8 mouse cellular contexts compared by ENCODE assay signal in genomic region chr7:116531311-116531710, GRCm38 (mm10). TPM values are rescaled to one million over a fixed set of nuclear protein-coding genes. Genes with fewer than 3 reads are reported as not detected.
A peak's percentile ranks its signal among the peaks of the same experiment; 100 is the strongest.
DNase-seq lines count a peak whose midpoint lies in the region; ATAC-seq and TF ChIP-seq lines count a peak whose summit lies in the region.

No protein-coding gene starts in this region.

- no peak overlapping the region for H3K9ac ChIP-seq in forebrain, embryonic 16.5 days (replicated peaks; ENCODE audit: low read depth, low read length)

- WGBS in forebrain, embryonic 16.5 days: 78% methylated on average over 4 of the region's 4 CpGs
- WGBS in kidney, adult 2 months: 77% methylated on average over 4 of the region's 4 CpGs
- WGBS in lung, adult 2 months: 76% methylated on average over 4 of the region's 4 CpGs

- H3K27ac ChIP-seq in forebrain, embryonic 16.5 days (ENCODE audit: low read length): no peak overlapping the region
- no peak overlapping the region for H3K27ac ChIP-seq in kidney, adult 2 months (ENCODE audit: insufficient read depth, low read depth, low read length)

- H3K4me1 ChIP-seq in forebrain, embryonic 16.5 days (replicated peaks; ENCODE audit: control insufficient read depth, insufficient read depth, low read length): no peaks in the 10 kb centered on the region
- H3K4me1 ChIP-seq in kidney, adult 2 months (ENCODE audit: control insufficient read depth, insufficient read depth, low read length): no peaks in the 10 kb centered on the region
- H3K4me1 ChIP-seq in lung, adult 2 months (ENCODE audit: control insufficient read depth, insufficient read depth, low read length): no peaks in the 10 kb centered on the region

- no peak for TF ChIP-seq POLR2A in kidney, adult 2 months (IDR thresholded peaks at IDR 0.05; ENCODE audit: low read depth, low read length)
- TF ChIP-seq POLR2A in lung, adult 2 months (IDR thresholded peaks at IDR 0.05; ENCODE audit: borderline replicate concordance, extremely low read depth, low read depth, low read length): no peak

- peak; percentile 24 to 38 for DNase-seq in left cerebral cortex, adult 18-20 months (ENCODE audit: low spot score in 2 of 2)
- no peak for DNase-seq in left cerebral cortex, adult 8-10 months (ENCODE audit: low spot score in 2 of 2)
- DNase-seq in kidney, adult 2 months: peak; percentile 60
- peak; percentile 17 for DNase-seq in lung, adult 2 months
- DNase-seq in retina, adult 2 months (ENCODE audit: low read depth, low spot score): peak; percentile 37
- no peak for DNase-seq in spleen, adult 18-20 months

- peak; percentile 59 for TF ChIP-seq CTCF in kidney, adult 2 months (conservative IDR thresholded peaks at IDR 0.05; ENCODE audit: insufficient read depth, insufficient read length, low read depth, low read length)
- TF ChIP-seq CTCF in lung, adult 2 months (IDR thresholded peaks at IDR 0.05; ENCODE audit: insufficient read depth, low read length): peak; percentile 40

- H3K9me3 ChIP-seq in forebrain, embryonic 16.5 days (ENCODE audit: control insufficient read depth, low read length): no peaks in the 10 kb centered on the region

- ATAC-seq in cerebellum, adult (ENCODE audit: insufficient number of reproducible peaks, low FRiP score, low TSS enrichment): peak; percentile 88
- ATAC-seq in forebrain, embryonic 16.5 days: peak; percentile 57; the same call in 1 of the 2 replicates

- peaks cover 3% of the 10 kb centered on the region; the same call in 1 of the 2 replicates for H3K36me3 ChIP-seq in forebrain, embryonic 16.5 days (ENCODE audit: control insufficient read depth, insufficient read depth)
- H3K36me3 ChIP-seq in kidney, adult 2 months (ENCODE audit: control insufficient read depth, insufficient read depth, low read length): peaks cover 4% of the 10 kb centered on the region

- H3K4me2 ChIP-seq in forebrain, embryonic 16.5 days (ENCODE audit: low read length): no peak overlapping the region

- H3K27me3 ChIP-seq in forebrain, embryonic 16.5 days (replicated peaks; ENCODE audit: control insufficient read depth, insufficient read depth, low read length): no peaks in the 10 kb centered on the region
- H3K27me3 ChIP-seq in kidney, adult 2 months (replicated peaks; ENCODE audit: control insufficient read depth, insufficient read depth, low read length): no peaks in the 10 kb centered on the region

- no peak overlapping the region for H3K4me3 ChIP-seq in forebrain, embryonic 16.5 days (replicated peaks; ENCODE audit: low read length)
- H3K4me3 ChIP-seq in kidney, adult 2 months (ENCODE audit: insufficient read depth, low read depth, low read length): no peak overlapping the region
- no peak overlapping the region for H3K4me3 ChIP-seq in lung, adult 2 months (replicated peaks; ENCODE audit: extremely low read depth, low read depth, low read length)

RNA-seq across cellular contexts. Expression of gene Nucb2, which starts 27.1 kb away (rescaled TPM):
- total RNA-seq in left cerebral cortex, adult 18-20 months (2021): 10 to 100 TPM; 17.3 to 23.8 TPM
- total RNA-seq in left cerebral cortex, adult 8-10 months (2022): 10 to 100 TPM; 25.7 to 28.7 (median 28.2) TPM
- polyA plus RNA-seq in forebrain, embryonic 16.5 days (2015; fragmentation: Nextera tagmentation; extraction: Ambion mirVana): 18.9 and 19.1 TPM in 2 replicates
- polyA plus RNA-seq in kidney, adult 2 months (2012; rRNA removed): 2.5 and 3.1 TPM in 2 replicates
- 6.7 and 9.5 TPM in 2 replicates for polyA plus RNA-seq in lung, adult 2 months (2012; rRNA removed)

Comparison
In these comparisons a context has a peak if more than half of its experiments do, and no peak if none do; other contexts are left out.
1. DNase-seq: peak in left cerebral cortex, adult 18-20 months (2 of 2), kidney, adult 2 months (single experiment), lung, adult 2 months (single experiment) and retina, adult 2 months (single experiment); none in left cerebral cortex, adult 8-10 months (0 of 2) and spleen, adult 18-20 months (0 of 2).